Mouse (Mus musculus) lung, postnatal 0 days (tissue): Measurements from ENCODE around the gene Etnk2. TPM values are rescaled to one million over a fixed set of nuclear protein-coding genes. Genes with fewer than 3 reads are reported as not detected.
A peak's percentile ranks its signal among the peaks of the same experiment; 100 is the strongest.

Experiments used
- ATAC-seq: fragments of 200-750 bp; cut with Nextera tagmentation; 2 replicates; pipeline ENCODE4 v1.8.0; 2017; ENCODE audit warnings: moderate library complexity
- DNase-seq: peaks from one replicate; pipeline ENCODE4 v3.0.0-alpha.2; 2016; ENCODE audit warnings: low spot score
- H3K27ac ChIP-seq: fragments of 300-500 bp; sonication (generic); 2 replicates; pipeline ENCODE4 v1.5.1; 2014; ENCODE audit warnings: antibody characterized with exemption, mild to moderate bottlenecking, low read length, mixed read lengths
- H3K27me3 ChIP-seq: fragments of 300-500 bp; sonication (generic); replicated peaks from 2 replicates; pipeline ENCODE4 v1.6.1; 2014; ENCODE audit warnings: low read length, mixed read lengths; ENCODE audit not compliant: insufficient read depth
- H3K36me3 ChIP-seq: fragments of 300-500 bp; sonication (generic); 2 replicates; pipeline ENCODE4 v1.6.1; 2014; ENCODE audit warnings: low read length, mixed read lengths; ENCODE audit not compliant: insufficient read depth
- H3K4me1 ChIP-seq: fragments of 300-500 bp; sonication (generic); 2 replicates; pipeline ENCODE4 v1.6.1; 2014; ENCODE audit warnings: antibody characterized with exemption, low read depth, low read length, mixed read lengths; ENCODE audit not compliant: insufficient read depth
- H3K4me2 ChIP-seq: fragments of 300-500 bp; sonication (generic); replicated peaks from 2 replicates; pipeline ENCODE4 v1.6.1; 2014; ENCODE audit warnings: low read depth, mild to moderate bottlenecking, low read length, moderate library complexity, mixed read lengths
- H3K4me3 ChIP-seq: fragments of 300-500 bp; sonication (generic); 2 replicates; pipeline ENCODE4 v1.5.1; 2014; ENCODE audit warnings: low read depth, low read length
- H3K9ac ChIP-seq: fragments of 300-500 bp; sonication (generic); replicated peaks from 2 replicates; pipeline ENCODE4 v1.6.1; 2014; ENCODE audit warnings: low read depth, mild to moderate bottlenecking
- H3K9me3 ChIP-seq: fragments of 300-500 bp; sonication (generic); 2 replicates; pipeline ENCODE4 v1.6.1; 2016; ENCODE audit warnings: low read length, mixed read lengths
- CTCF ChIP-seq: IDR thresholded peaks from 2 replicates; pipeline ENCODE4 v1.5.1; 2016; ENCODE audit warnings: antibody characterized with exemption, mild to moderate bottlenecking
- EP300 ChIP-seq: IDR thresholded peaks from 2 replicates; pipeline ENCODE4 v1.6.1; 2016; ENCODE audit warnings: antibody characterized with exemption, mild to moderate bottlenecking, control low read depth
- WGBS: fragments of 180-500 bp; shearing (Covaris S2); extraction: QIAGEN DNeasy Blood & Tissue Kit; methylation state at CpG from one replicate; pipeline ENCODE4 v1.1.7; 2014; 5-methylcytosine and 5-hydroxymethylcytosine counted together
- polyA plus RNA-seq: library from polyadenylated mRNA; unstranded; fragments of >200 nt; fragmentation: Nextera tagmentation; extraction: Ambion mirVana; gene quantifications from 2 replicates; pipeline ENCODE4 v1.2.1, GENCODE M21; 2015

The Etnk2 gene
- polyA plus RNA-seq, 1 experiment from 2014 or later: 0.81 TPM

GRCm38 (mm10) chr1:133407436-133407835, 44.1 kb downstream of the Etnk2 start:
- Histone ChIP-seq H3K4me3 (no peak overlapping the region), H3K9me3 (no peaks in the 10 kb centered on the region), H3K27ac (peak overlapping the region; percentile 78), H3K9ac (no peak overlapping the region), H3K4me1 (peaks cover 10% of the 10 kb centered on the region; the same call in 1 of the 2 replicates), H3K27me3 (no peaks in the 10 kb centered on the region), H3K36me3 (no peaks in the 10 kb centered on the region), H3K4me2 (0 out of 2 replicates have a peak overlapping the region, but pooled peaks have one; percentile 6)
- peak; percentile 61 for ATAC-seq
- 50% methylated on average over 6 of the region's 6 CpGs for WGBS
- no peak for TF ChIP-seq CTCF
- peak; percentile 97 for TF ChIP-seq EP300
- DNase-seq: peak; percentile 72

GRCm38 (mm10) chr1:133408321-133408720, 44.9 kb downstream of the Etnk2 start:
- H3K4me1 ChIP-seq: peaks cover 19% of the 10 kb centered on the region; the same call in 1 of the 2 replicates
- DNase-seq: no peak
- no peak overlapping the region for H3K4me2 ChIP-seq
- no peak for ATAC-seq
- peak overlapping the region; percentile 49 for H3K27ac ChIP-seq
- no peak for TF ChIP-seq CTCF
- no peak for TF ChIP-seq EP300
- H3K4me3 ChIP-seq: no peak overlapping the region
- H3K9ac ChIP-seq: no peak overlapping the region
- no peaks in the 10 kb centered on the region for H3K9me3 ChIP-seq
- H3K36me3 ChIP-seq: no peaks in the 10 kb centered on the region
- WGBS: 58% methylated on average over 9 of the region's 9 CpGs
- H3K27me3 ChIP-seq: no peaks in the 10 kb centered on the region

GRCm38 (mm10) chr1:133408880-133409516, 45.6 kb downstream of the Etnk2 start:
- Histone ChIP-seq H3K9me3 (no peaks in the 10 kb centered on the region), H3K27ac (no peak overlapping the region), H3K4me2 (no peak overlapping the region), H3K27me3 (no peaks in the 10 kb centered on the region), H3K9ac (no peak overlapping the region), H3K36me3 (no peaks in the 10 kb centered on the region), H3K4me1 (peaks cover 23% of the 10 kb centered on the region; the same call in 1 of the 2 replicates), H3K4me3 (no peak overlapping the region)
- no peak for DNase-seq
- no peak for TF ChIP-seq CTCF
- no peak for TF ChIP-seq EP300
- 45% methylated on average over 6 of the region's 6 CpGs for WGBS
- no peak for ATAC-seq

GRCm38 (mm10) chr1:133409786-133410185, 46.4 kb downstream of the Etnk2 start:
- 81% methylated on average over 9 of the region's 9 CpGs for WGBS
- no peak for TF ChIP-seq EP300
- TF ChIP-seq CTCF: no peak
- Histone ChIP-seq H3K27me3 (no peaks in the 10 kb centered on the region), H3K27ac (no peak overlapping the region), H3K9me3 (no peaks in the 10 kb centered on the region), H3K4me3 (no peak overlapping the region), H3K36me3 (no peaks in the 10 kb centered on the region), H3K4me2 (no peak overlapping the region), H3K4me1 (peaks cover 27% of the 10 kb centered on the region; the same call in 1 of the 2 replicates), H3K9ac (no peak overlapping the region)
- ATAC-seq (no peak), DNase-seq (no peak)

- H3K27me3 ChIP-seq: no peaks in the 10 kb centered on the region
- no peak overlapping the region for H3K4me3 ChIP-seq
- ATAC-seq (no peak), DNase-seq (no peak)
- H3K36me3 ChIP-seq: no peaks in the 10 kb centered on the region
- H3K4me1 ChIP-seq: peaks cover 42% of the 10 kb centered on the region; the same call in 1 of the 2 replicates
- no peak for TF ChIP-seq EP300
- no peak for TF ChIP-seq CTCF
- no peaks in the 10 kb centered on the region for H3K9me3 ChIP-seq
- H3K9ac ChIP-seq: no peak overlapping the region
- H3K27ac ChIP-seq: peak overlapping the region; percentile 5; the same call in 1 of the 2 replicates
- H3K4me2 ChIP-seq: no peak overlapping the region
- WGBS: 81% methylated on average over 8 of the region's 8 CpGs
These were observed 48.3 kb downstream of the Etnk2 start for GRCm38 (mm10) chr1:133411506-133412147.

GRCm38 (mm10) chr1:133412941-133413340, 49.6 kb downstream of the Etnk2 start:
- H3K36me3 ChIP-seq: no peaks in the 10 kb centered on the region
- TF ChIP-seq CTCF: no peak
- TF ChIP-seq EP300: peak; percentile 97
- WGBS: 31% methylated on average over 9 of the region's 9 CpGs
- peak overlapping the region; percentile 81 for H3K27ac ChIP-seq
- H3K4me3 ChIP-seq: no peak overlapping the region
- H3K27me3 ChIP-seq: no peaks in the 10 kb centered on the region
- no peak overlapping the region for H3K4me2 ChIP-seq
- peaks cover 50% of the 10 kb centered on the region; the same call in 1 of the 2 replicates for H3K4me1 ChIP-seq
- ATAC-seq (peak; percentile 63), DNase-seq (peak; percentile 75)
- H3K9ac ChIP-seq: 0 out of 2 replicates have a peak overlapping the region, but pooled peaks have one; percentile 16
- H3K9me3 ChIP-seq: no peaks in the 10 kb centered on the region
